Mouse (Mus musculus) midbrain, embryonic 16.5 days (tissue): ENCODE measurements around the gene Camk2d. TPM values are rescaled to one million over a fixed set of nuclear protein-coding genes. Genes with fewer than 3 reads are reported as not detected.

Experiments used
- ATAC-seq: fragments of 200-750 bp; cut with Nextera tagmentation; 2 replicates; pipeline ENCODE4 v1.8.0; 2017; ENCODE audit warnings: moderate TSS enrichment
- H3K27ac ChIP-seq: fragments of 300-500 bp; sonication (generic); 2 replicates; pipeline ENCODE4 v1.5.1; 2014; ENCODE audit warnings: mild to moderate bottlenecking, low read length, mixed read lengths
- H3K27me3 ChIP-seq: fragments of 300-500 bp; sonication (generic); 2 replicates; pipeline ENCODE4 v1.6.1; 2014; ENCODE audit warnings: low read depth, low read length, mixed read lengths; ENCODE audit not compliant: control insufficient read depth, insufficient read depth
- H3K36me3 ChIP-seq: fragments of 300-500 bp; sonication (generic); 2 replicates; pipeline ENCODE4 v1.6.1; 2014; ENCODE audit warnings: mild to moderate bottlenecking, low read length, moderate library complexity, mixed read lengths; ENCODE audit not compliant: control insufficient read depth, insufficient read depth
- H3K4me1 ChIP-seq: fragments of 300-500 bp; sonication (generic); 2 replicates; pipeline ENCODE4 v1.6.1; 2014; ENCODE audit warnings: mild to moderate bottlenecking, low read length, mixed read lengths; ENCODE audit not compliant: control insufficient read depth, insufficient read depth
- H3K4me2 ChIP-seq: fragments of 300-500 bp; sonication (generic); 2 replicates; pipeline ENCODE4 v1.6.1; 2014; ENCODE audit warnings: mild to moderate bottlenecking, low read length, mixed read lengths
- H3K4me3 ChIP-seq: fragments of 300-500 bp; sonication (generic); 2 replicates; pipeline ENCODE4 v1.5.1; 2014; ENCODE audit warnings: low read depth, mild to moderate bottlenecking, low read length, moderate library complexity, mixed read lengths
- H3K9ac ChIP-seq: fragments of 300-500 bp; sonication (generic); 2 replicates; pipeline ENCODE4 v1.6.1; 2014; ENCODE audit warnings: low read depth, low read length, mixed read lengths
- H3K9me3 ChIP-seq: fragments of 300-500 bp; sonication (generic); replicated peaks from 2 replicates; pipeline ENCODE4 v1.6.1; 2014; ENCODE audit warnings: mild to moderate bottlenecking, low read length, mixed read lengths; ENCODE audit not compliant: control insufficient read depth, poor library complexity, severe bottlenecking
- WGBS: fragments of 180-500 bp; shearing (Covaris S2); extraction: QIAGEN DNeasy Blood & Tissue Kit; methylation state at CpG from one replicate; pipeline ENCODE4 v1.1.7; 2014; 5-methylcytosine and 5-hydroxymethylcytosine counted together
- polyA plus RNA-seq: library from polyadenylated mRNA; unstranded; fragments of >200 nt; fragmentation: Nextera tagmentation; extraction: Ambion mirVana; gene quantifications from 2 replicates; pipeline ENCODE4 v1.2.1, GENCODE M21; 2015

Camk2d gene
- polyA plus RNA-seq, 1 experiment from 2014 or later: 74.7 TPM

GRCm38 (mm10) chr3:126634171-126634570 is 38.1 kb downstream of the Camk2d start:
- Histone ChIP-seq H3K27me3 (no peaks in the 10 kb centered on the region), H3K9ac (no peak overlapping the region), H3K4me1 (peaks cover 2% of the 10 kb centered on the region; the same call in 1 of the 2 replicates), H3K27ac (no peak overlapping the region), H3K4me2 (no peak overlapping the region), H3K4me3 (no peak overlapping the region), H3K9me3 (no peaks in the 10 kb centered on the region), H3K36me3 (no peaks in the 10 kb centered on the region)
- 40% methylated on average over 6 of the region's 6 CpGs for WGBS
- ATAC-seq: no peak

GRCm38 (mm10) chr3:126638259-126638658 is 42.2 kb downstream of the Camk2d start:
- Histone ChIP-seq H3K4me3 (no peak overlapping the region), H3K27me3 (no peaks in the 10 kb centered on the region), H3K4me1 (peaks cover 5% of the 10 kb centered on the region; the same call in 1 of the 2 replicates), H3K27ac (no peak overlapping the region), H3K9me3 (no peaks in the 10 kb centered on the region), H3K36me3 (no peaks in the 10 kb centered on the region), H3K4me2 (no peak overlapping the region), H3K9ac (no peak overlapping the region)
- WGBS: 81% methylated on average over 1 of the region's 1 CpGs
- no peak for ATAC-seq

DNA sequence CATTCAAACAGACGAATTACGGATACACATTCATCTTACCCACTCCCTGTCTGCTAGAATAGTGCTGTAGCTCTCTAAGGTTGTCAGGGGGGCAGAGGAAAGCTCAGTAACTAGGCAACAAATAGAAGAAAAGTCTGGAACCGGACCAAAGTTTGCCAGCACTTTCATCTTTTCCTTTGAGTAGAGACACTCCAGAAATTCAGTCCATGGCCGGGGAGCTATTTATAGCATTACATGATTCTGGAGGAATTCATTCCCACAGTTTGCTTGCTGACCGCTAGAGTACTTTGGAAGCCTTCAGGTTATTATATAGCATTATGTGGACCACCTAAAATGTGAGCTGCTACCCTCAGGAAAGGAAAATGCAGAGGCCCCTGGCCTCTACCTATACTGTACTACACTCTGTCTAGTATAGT is 43.0 kb downstream of the Camk2d start:
- Histone ChIP-seq H3K27ac (peak overlapping the region; percentile 19; the same call in 1 of the 2 replicates), H3K36me3 (no peaks in the 10 kb centered on the region), H3K9me3 (no peaks in the 10 kb centered on the region), H3K4me2 (no peak overlapping the region), H3K4me3 (no peak overlapping the region), H3K27me3 (no peaks in the 10 kb centered on the region), H3K9ac (no peak overlapping the region), H3K4me1 (peaks cover 12% of the 10 kb centered on the region; the same call in 1 of the 2 replicates)
- peak; percentile 75 for ATAC-seq
- WGBS: 29% methylated on average over 5 of the region's 5 CpGs

DNA sequence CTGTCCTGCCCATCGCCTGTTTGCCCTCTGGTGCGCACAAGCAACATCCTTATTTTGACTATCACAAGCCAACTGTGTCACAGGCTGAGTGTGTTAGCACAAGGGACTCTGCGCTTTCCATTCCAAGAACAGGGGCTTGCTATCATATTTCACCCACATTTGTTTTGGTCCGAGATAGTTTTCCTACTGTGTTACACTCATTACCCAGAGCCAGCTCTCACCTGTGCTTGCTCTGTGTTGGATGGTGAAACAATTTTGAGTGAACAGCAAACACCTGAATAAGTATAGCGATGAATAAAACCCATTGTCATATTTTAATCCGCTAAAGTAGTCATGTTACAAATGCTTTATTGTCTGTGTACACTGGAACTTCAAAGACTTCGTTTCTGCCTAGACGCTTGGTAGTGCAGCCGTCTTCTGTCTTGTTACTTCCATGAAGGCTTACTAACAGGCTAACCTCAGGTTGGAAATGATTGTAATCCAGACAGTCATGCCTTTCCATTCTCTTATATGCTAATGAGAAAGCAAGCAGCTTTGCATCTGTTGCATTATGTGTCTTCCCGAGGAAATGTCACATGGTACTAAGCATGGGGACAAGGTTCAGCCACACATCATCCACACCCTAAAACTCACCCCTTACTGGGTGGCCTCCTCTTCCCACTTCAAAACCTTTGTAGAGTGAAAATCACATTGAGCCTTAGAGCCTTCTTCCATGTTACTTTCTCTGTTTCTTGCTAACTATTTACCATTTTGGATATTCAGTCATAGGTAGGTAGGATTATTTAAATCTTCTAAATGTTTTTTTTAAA is 44.5 kb downstream of the Camk2d start:
- ATAC-seq: no peak
- H3K9ac ChIP-seq: no peak overlapping the region
- peaks cover 15% of the 10 kb centered on the region; the same call in 1 of the 2 replicates for H3K4me1 ChIP-seq
- H3K4me3 ChIP-seq: no peak overlapping the region
- no peaks in the 10 kb centered on the region for H3K36me3 ChIP-seq
- H3K27ac ChIP-seq: no peak overlapping the region
- no peaks in the 10 kb centered on the region for H3K27me3 ChIP-seq
- H3K9me3 ChIP-seq: no peaks in the 10 kb centered on the region
- no peak overlapping the region for H3K4me2 ChIP-seq
- 68% methylated on average over 10 of the region's 10 CpGs for WGBS

DNA sequence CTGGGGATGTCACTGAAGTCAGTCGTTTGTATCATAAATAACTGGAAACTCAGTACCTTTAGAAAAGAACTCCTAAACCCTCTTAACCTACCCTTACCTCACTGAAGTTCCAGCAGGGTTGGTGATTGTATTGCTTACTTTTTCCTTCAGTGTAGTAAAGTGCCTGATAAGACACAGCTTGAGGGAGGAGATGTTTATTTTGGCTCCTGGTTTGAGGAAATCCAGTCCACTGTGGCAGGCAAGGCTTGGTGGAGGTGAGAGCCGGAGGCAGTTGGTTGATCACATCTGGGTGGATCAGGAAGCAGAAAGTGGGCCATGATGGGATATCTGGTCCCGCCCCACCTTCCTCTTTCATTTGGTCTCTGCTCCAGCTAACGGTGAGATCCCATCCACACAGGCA is 45.3 kb downstream of the Camk2d start:
- Histone ChIP-seq H3K4me2 (no peak overlapping the region), H3K4me1 (peaks cover 15% of the 10 kb centered on the region; the same call in 1 of the 2 replicates), H3K27ac (no peak overlapping the region), H3K4me3 (no peak overlapping the region), H3K9ac (no peak overlapping the region), H3K27me3 (no peaks in the 10 kb centered on the region), H3K9me3 (no peaks in the 10 kb centered on the region), H3K36me3 (no peaks in the 10 kb centered on the region)
- no peak for ATAC-seq
- WGBS: 86% methylated on average over 4 of the region's 4 CpGs

- Histone ChIP-seq H3K9ac (0 out of 2 replicates have a peak overlapping the region, but pooled peaks have one; percentile 0), H3K27me3 (no peaks in the 10 kb centered on the region), H3K36me3 (no peaks in the 10 kb centered on the region), H3K4me1 (peaks cover 15% of the 10 kb centered on the region; the same call in 1 of the 2 replicates), H3K4me3 (no peak overlapping the region), H3K9me3 (no peaks in the 10 kb centered on the region), H3K27ac (no peak overlapping the region), H3K4me2 (no peak overlapping the region)
- 15% methylated on average over 10 of the region's 10 CpGs for WGBS
- no peak for ATAC-seq
These were observed 47.2 kb downstream of the Camk2d start for GRCm38 (mm10) chr3:126643071-126644010.

- H3K27ac ChIP-seq: no peak overlapping the region
- no peak overlapping the region for H3K9ac ChIP-seq
- no peak overlapping the region for H3K4me2 ChIP-seq
- no peak overlapping the region for H3K4me3 ChIP-seq
- no peak for ATAC-seq
- 90% methylated on average over 4 of the region's 4 CpGs for WGBS
- no peaks in the 10 kb centered on the region for H3K36me3 ChIP-seq
- no peaks in the 10 kb centered on the region for H3K9me3 ChIP-seq
- no peaks in the 10 kb centered on the region for H3K4me1 ChIP-seq
- H3K27me3 ChIP-seq: no peaks in the 10 kb centered on the region
These were observed 54.2 kb downstream of the Camk2d start for GRCm38 (mm10) chr3:126650332-126650731.

- H3K27ac ChIP-seq: no peak overlapping the region
- no peak for ATAC-seq
- no peak overlapping the region for H3K9ac ChIP-seq
- H3K4me1 ChIP-seq: no peaks in the 10 kb centered on the region
- H3K4me2 ChIP-seq: no peak overlapping the region
- H3K36me3 ChIP-seq: no peaks in the 10 kb centered on the region
- no peaks in the 10 kb centered on the region for H3K9me3 ChIP-seq
- no peak overlapping the region for H3K4me3 ChIP-seq
- 60% methylated on average over 6 of the region's 6 CpGs for WGBS
- no peaks in the 10 kb centered on the region for H3K27me3 ChIP-seq
These were observed 54.6 kb downstream of the Camk2d start for GRCm38 (mm10) chr3:126650747-126651146.
